Mouse (Mus musculus): Measurements from ENCODE around the gene Cym. TPM values are rescaled to one million over a fixed set of nuclear protein-coding genes. Genes with fewer than 3 reads are reported as not detected.

Cym gene
- polyA plus RNA-seq, 1 experiment: 0.10 TPM

- H3K4me1 ChIP-seq (ENCODE audit: control insufficient read depth, insufficient read depth, low read length): no peaks in the 10 kb centered on the region; the same call in 1 of the 2 replicates
- TF ChIP-seq POLR2A (IDR thresholded peaks at IDR 0.05; ENCODE audit: extremely low read depth, insufficient read depth, low read length): no peak
- H3K27ac ChIP-seq (ENCODE audit: insufficient read depth, low read length): no peak overlapping the region
- H3K4me3 ChIP-seq (ENCODE audit: insufficient read depth, low read length): no peak overlapping the region
These were observed 40.7 kb downstream of the Cym start for GRCm38 (mm10) chr3:107180860-107181259.

GRCm38 (mm10) chr3:107176501-107176900, 45.0 kb downstream of the Cym start:
- no peaks in the 10 kb centered on the region for H3K4me1 ChIP-seq (ENCODE audit: control insufficient read depth, insufficient read depth, low read length)
- TF ChIP-seq POLR2A (IDR thresholded peaks at IDR 0.05; ENCODE audit: extremely low read depth, insufficient read depth, low read length) (no peak), CTCF (IDR thresholded peaks at IDR 0.05; ENCODE audit: extremely low read depth, insufficient read depth, low read length) (no peak)
- H3K27ac ChIP-seq (ENCODE audit: insufficient read depth, low read length): no peak overlapping the region
- H3K4me3 ChIP-seq (ENCODE audit: insufficient read depth, low read length): no peak overlapping the region

- TF ChIP-seq CTCF (IDR thresholded peaks at IDR 0.05; ENCODE audit: extremely low read depth, insufficient read depth, low read length) (no peak), POLR2A (IDR thresholded peaks at IDR 0.05; ENCODE audit: extremely low read depth, insufficient read depth, low read length) (no peak)
- no peak overlapping the region for H3K27ac ChIP-seq (ENCODE audit: insufficient read depth, low read length)
- no peaks in the 10 kb centered on the region for H3K4me1 ChIP-seq (ENCODE audit: control insufficient read depth, insufficient read depth, low read length)
- no peak overlapping the region for H3K4me3 ChIP-seq (ENCODE audit: insufficient read depth, low read length)
These were observed 46.0 kb downstream of the Cym start for GRCm38 (mm10) chr3:107175486-107175885.

DNA sequence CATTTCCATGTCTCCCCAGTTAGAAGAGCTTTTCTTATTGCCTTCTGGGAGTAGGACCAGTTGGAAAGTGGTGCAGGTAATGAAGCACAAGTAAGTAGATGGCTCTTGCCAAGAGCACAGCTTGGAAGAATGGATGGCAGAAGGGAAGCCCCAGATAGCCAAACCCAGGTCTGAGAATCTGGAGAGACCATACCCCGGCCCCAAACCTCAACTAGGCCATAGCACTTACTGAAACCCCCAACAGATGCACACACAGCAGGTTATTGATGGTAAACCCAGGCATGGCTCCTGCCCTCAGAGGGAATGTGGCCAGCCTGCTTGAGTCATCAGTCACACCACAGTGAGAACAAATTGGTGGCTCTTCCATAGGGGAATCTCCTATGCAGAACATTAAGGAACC, 49.0 kb downstream of the Cym start:
- H3K4me3 ChIP-seq (ENCODE audit: insufficient read depth, low read length): no peak overlapping the region
- no peak overlapping the region for H3K27ac ChIP-seq (ENCODE audit: insufficient read depth, low read length)
- no peak for TF ChIP-seq POLR2A (IDR thresholded peaks at IDR 0.05; ENCODE audit: extremely low read depth, insufficient read depth, low read length)
- TF ChIP-seq CTCF (IDR thresholded peaks at IDR 0.05; ENCODE audit: extremely low read depth, insufficient read depth, low read length): no peak
- H3K4me1 ChIP-seq (ENCODE audit: control insufficient read depth, insufficient read depth, low read length): no peaks in the 10 kb centered on the region; the same call in 1 of the 2 replicates

DNA sequence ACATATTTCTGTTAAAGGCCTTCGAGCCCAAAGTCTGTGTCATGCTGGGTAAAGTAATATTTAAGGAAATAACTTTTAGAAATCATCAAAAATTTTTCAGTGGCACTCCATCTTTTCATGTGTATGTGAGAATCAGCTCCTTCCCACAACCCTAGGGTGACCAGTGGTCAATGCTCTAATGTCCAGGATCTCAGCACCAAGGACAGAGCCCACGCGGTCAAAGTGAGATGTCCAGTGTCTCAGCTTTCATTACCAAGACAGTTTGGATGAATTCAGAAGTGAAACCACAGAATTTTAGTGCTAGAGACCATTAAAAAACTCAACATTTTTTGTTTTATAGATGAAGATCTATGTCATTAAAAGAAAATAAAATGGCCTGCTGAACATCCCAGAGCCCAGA, 49.6 kb downstream of the Cym start:
- Histone ChIP-seq H3K4me1 (ENCODE audit: control insufficient read depth, insufficient read depth, low read length) (no peaks in the 10 kb centered on the region; the same call in 1 of the 2 replicates), H3K27ac (ENCODE audit: insufficient read depth, low read length) (no peak overlapping the region), H3K4me3 (ENCODE audit: insufficient read depth, low read length) (no peak overlapping the region)
- no peak for TF ChIP-seq CTCF (IDR thresholded peaks at IDR 0.05; ENCODE audit: extremely low read depth, insufficient read depth, low read length)
- TF ChIP-seq POLR2A (IDR thresholded peaks at IDR 0.05; ENCODE audit: extremely low read depth, insufficient read depth, low read length): no peak

- Histone ChIP-seq H3K4me1 (ENCODE audit: control insufficient read depth, insufficient read depth, low read length) (no peaks in the 10 kb centered on the region; the same call in 1 of the 2 replicates), H3K27ac (ENCODE audit: insufficient read depth, low read length) (no peak overlapping the region), H3K4me3 (ENCODE audit: insufficient read depth, low read length) (no peak overlapping the region)
- TF ChIP-seq CTCF (IDR thresholded peaks at IDR 0.05; ENCODE audit: extremely low read depth, insufficient read depth, low read length) (no peak), POLR2A (IDR thresholded peaks at IDR 0.05; ENCODE audit: extremely low read depth, insufficient read depth, low read length) (no peak)
These were observed 52.0 kb downstream of the Cym start for GRCm38 (mm10) chr3:107169552-107169951.

DNA sequence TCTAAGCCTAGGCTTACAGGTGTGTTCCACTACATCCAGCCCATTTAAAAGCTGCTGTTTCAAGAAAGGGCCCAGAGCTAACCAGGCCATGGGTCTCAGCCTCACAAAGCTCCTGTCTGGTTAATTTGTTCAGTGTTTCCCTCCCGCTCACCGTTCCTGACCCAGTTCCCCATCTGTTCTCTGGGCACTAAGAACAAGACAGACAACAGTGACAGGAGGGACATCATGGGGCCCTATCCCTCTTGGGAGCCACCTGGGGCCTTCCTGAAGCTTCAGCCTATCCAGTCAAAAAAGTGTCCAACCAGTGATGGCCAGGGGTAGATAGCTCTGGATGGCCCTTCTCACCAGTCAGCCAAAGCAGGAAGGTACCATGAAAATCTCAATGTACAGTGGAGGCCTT, 58.8 kb downstream of the Cym start:
- H3K27ac ChIP-seq (ENCODE audit: insufficient read depth, low read length): no peak overlapping the region
- no peak overlapping the region for H3K4me3 ChIP-seq (ENCODE audit: insufficient read depth, low read length)
- TF ChIP-seq POLR2A (IDR thresholded peaks at IDR 0.05; ENCODE audit: extremely low read depth, insufficient read depth, low read length) (no peak), CTCF (IDR thresholded peaks at IDR 0.05; ENCODE audit: extremely low read depth, insufficient read depth, low read length) (no peak)
- no peaks in the 10 kb centered on the region; the same call in 1 of the 2 replicates for H3K4me1 ChIP-seq (ENCODE audit: control insufficient read depth, insufficient read depth, low read length)

Other genes starting within 250 kb of the Cym start
- 5.6 and 6.6 TPM in 2 replicates for gene Kcna3, start 185.6 kb downstream of the Cym start, polyA plus RNA-seq (2012; rRNA removed)
- gene Kcna2, start 120.6 kb downstream of the Cym start, polyA plus RNA-seq (2012; rRNA removed): 45.3 TPM in 2 replicates
- gene Kcna10, start 38.7 kb downstream of the Cym start, polyA plus RNA-seq (2012; rRNA removed): 0.15 and 0.19 TPM in 2 replicates
- not detected in 2 replicates for gene A630076J17Rik, start 8.9 kb upstream of the Cym start, polyA plus RNA-seq (2012; rRNA removed)
- gene Prok1, start 18.0 kb upstream of the Cym start, polyA plus RNA-seq (2012; rRNA removed): 0.06 and 0.10 TPM in 2 replicates
- 115 and 123 TPM in 2 replicates for gene Lamtor5, start 57.1 kb upstream of the Cym start, polyA plus RNA-seq (2012; rRNA removed)
- 2.5 and 2.8 TPM in 2 replicates for gene Slc16a4, start 69.5 kb upstream of the Cym start, polyA plus RNA-seq (2012; rRNA removed)
- gene Rbm15, start 111.9 kb upstream of the Cym start, polyA plus RNA-seq (2012; rRNA removed): 6.4 and 6.9 TPM in 2 replicates
- 72.7 and 76.2 TPM in 2 replicates for gene Kcnc4, start 237.8 kb upstream of the Cym start, polyA plus RNA-seq (2012; rRNA removed)